Mouse (Mus musculus): Measurements from ENCODE around the gene Nrm. TPM values are rescaled to one million over a fixed set of nuclear protein-coding genes. Genes with fewer than 3 reads are reported as not detected.

The Nrm gene
- total and polyA plus RNA-seq, 2 experiments from 2014 or later, result 11.8 to 12.1 TPM

- DNase-seq (ENCODE audit: low spot score), result no peak
- peaks cover 3% of the 10 kb centered on the region; the same call in 1 of the 2 replicates for H3K4me1 ChIP-seq (ENCODE audit: insufficient read depth, low read length)
- ATAC-seq (ENCODE audit: low FRiP score), result no peak
- H3K4me3 ChIP-seq (ENCODE audit: low read depth, low read length), result no peak overlapping the region
- no peak for TF ChIP-seq CTCF (IDR thresholded peaks at IDR 0.05)
- no peaks in the 10 kb centered on the region for H3K9me3 ChIP-seq (ENCODE audit: low read length)
- H3K9ac ChIP-seq (replicated peaks; ENCODE audit: low read length, poor library complexity, severe bottlenecking), result no peak overlapping the region
- peaks cover 65% of the 10 kb centered on the region for H3K36me3 ChIP-seq (ENCODE audit: insufficient read depth, low read length)
- no peaks in the 10 kb centered on the region for H3K27me3 ChIP-seq (ENCODE audit: insufficient read depth, low read length)
- no peak overlapping the region for H3K27ac ChIP-seq (ENCODE audit: low read depth, low read length)
- WGBS, result 98% methylated on average over 14 of the region's 14 CpGs
- H3K4me2 ChIP-seq (ENCODE audit: low read depth, low read length, poor library complexity, severe bottlenecking), result no peak overlapping the region
Measured at GRCm38 (mm10) chr17:35883777-35884176, 22.7 kb downstream of the Nrm start.

- no peak for TF ChIP-seq CTCF (IDR thresholded peaks at IDR 0.05)
- no peak overlapping the region for H3K4me3 ChIP-seq (ENCODE audit: low read depth, low read length)
- H3K27ac ChIP-seq (ENCODE audit: low read depth, low read length), result no peak overlapping the region
- no peak for DNase-seq (ENCODE audit: low spot score)
- 76% methylated on average over 14 of the region's 17 CpGs for WGBS
- H3K9ac ChIP-seq (replicated peaks; ENCODE audit: low read length, poor library complexity, severe bottlenecking), result no peak overlapping the region
- H3K9me3 ChIP-seq (ENCODE audit: low read length), result no peaks in the 10 kb centered on the region
- H3K36me3 ChIP-seq (ENCODE audit: insufficient read depth, low read length), result peaks cover 80% of the 10 kb centered on the region
- no peak for ATAC-seq (ENCODE audit: low FRiP score)
- no peak overlapping the region for H3K4me2 ChIP-seq (ENCODE audit: low read depth, low read length, poor library complexity, severe bottlenecking)
- H3K4me1 ChIP-seq (ENCODE audit: insufficient read depth, low read length), result no peaks in the 10 kb centered on the region
- no peaks in the 10 kb centered on the region for H3K27me3 ChIP-seq (ENCODE audit: insufficient read depth, low read length)
Measured at GRCm38 (mm10) chr17:35887725-35888124, 26.6 kb downstream of the Nrm start.

- no peak for TF ChIP-seq CTCF (IDR thresholded peaks at IDR 0.05)
- peak within 1 kb of the TSS; percentile 85 for H3K4me3 ChIP-seq (ENCODE audit: low read depth, low read length)
- peak within 1 kb of the TSS; percentile 90 for H3K9ac ChIP-seq (replicated peaks; ENCODE audit: low read length, poor library complexity, severe bottlenecking)
- DNase-seq (ENCODE audit: low spot score) (peak; percentile 96), ATAC-seq (ENCODE audit: low FRiP score) (peak; percentile 92)
- peak within 1 kb of the TSS; percentile 98 for H3K4me2 ChIP-seq (ENCODE audit: low read depth, low read length, poor library complexity, severe bottlenecking)
- peak within 1 kb of the TSS; percentile 94 for H3K27ac ChIP-seq (ENCODE audit: low read depth, low read length)
- H3K9me3 ChIP-seq (ENCODE audit: low read length), result no peaks in the 10 kb centered on the region
- H3K4me1 ChIP-seq (ENCODE audit: insufficient read depth, low read length), result 0 out of 2 replicates have a peak, but pooled peaks cover 3% of the 10 kb centered on the region
- under 1% methylated on average over 60 of the region's 86 CpGs for WGBS
- H3K27me3 ChIP-seq (ENCODE audit: insufficient read depth, low read length), result no peaks in the 10 kb centered on the region
- H3K36me3 ChIP-seq (ENCODE audit: insufficient read depth, low read length), result peaks cover 39% of the 10 kb centered on the region
Measured at GRCm38 (mm10) chr17:35896781-35897643, 35.9 kb downstream of the Nrm start, which contains the start of gene 2310061I04Rik. Gene 2310061I04Rik (minus strand): TSS chr17:35897431.

DNA sequence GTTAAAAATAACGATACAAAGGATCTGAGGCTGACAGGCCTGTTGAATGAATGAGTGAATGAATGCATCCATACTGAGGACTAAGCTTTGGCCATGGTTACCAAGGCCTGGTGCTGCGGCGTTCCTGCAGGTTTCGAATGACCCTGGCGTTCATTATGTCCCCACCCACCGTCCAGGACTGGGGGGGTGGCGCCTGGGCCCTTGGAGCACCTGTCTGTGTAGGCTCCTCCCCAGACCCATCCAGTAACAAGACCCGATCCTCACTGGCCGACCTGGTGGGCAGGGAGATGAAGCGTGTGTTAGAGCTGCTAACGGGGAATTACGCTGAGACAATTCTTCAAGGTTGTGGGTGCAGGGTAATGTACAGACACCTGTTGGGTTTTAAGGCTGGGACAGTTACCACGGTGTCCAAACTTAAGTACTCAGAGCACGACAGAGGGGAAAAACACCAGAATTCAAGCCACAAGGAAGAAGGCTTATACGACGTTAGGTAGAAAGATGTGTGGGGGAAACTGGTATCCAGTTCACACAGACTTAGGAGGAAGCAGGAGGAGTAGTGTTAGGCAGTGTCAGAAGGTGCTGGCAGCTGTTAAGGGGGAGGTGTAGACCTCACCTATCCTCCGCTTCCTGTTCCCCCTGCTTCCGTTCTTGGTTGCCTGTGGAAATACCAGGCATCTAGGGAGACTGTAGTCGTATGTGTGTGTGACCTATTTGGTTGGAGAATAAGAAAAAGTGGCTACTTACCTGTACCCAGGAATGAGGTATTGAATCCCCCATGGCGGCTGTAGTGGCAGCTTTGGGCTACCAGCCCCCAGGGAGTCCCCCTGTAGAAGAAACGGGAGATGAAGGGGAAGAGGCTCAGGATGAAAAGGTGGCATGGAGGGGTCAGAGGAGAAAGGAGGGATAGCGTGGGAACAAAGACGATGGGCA lies 36.8 kb downstream of the Nrm start:
- Histone ChIP-seq H3K27ac (ENCODE audit: low read depth, low read length) (peak overlapping the region; percentile 94), H3K36me3 (ENCODE audit: insufficient read depth, low read length) (peaks cover 40% of the 10 kb centered on the region), H3K9ac (replicated peaks; ENCODE audit: low read length, poor library complexity, severe bottlenecking) (peak overlapping the region; percentile 90), H3K4me1 (ENCODE audit: insufficient read depth, low read length) (0 out of 2 replicates have a peak, but pooled peaks cover 3% of the 10 kb centered on the region), H3K4me3 (ENCODE audit: low read depth, low read length) (peak overlapping the region; percentile 85; the same call in 1 of the 2 replicates), H3K27me3 (ENCODE audit: insufficient read depth, low read length) (no peaks in the 10 kb centered on the region), H3K9me3 (ENCODE audit: low read length) (no peaks in the 10 kb centered on the region), H3K4me2 (ENCODE audit: low read depth, low read length, poor library complexity, severe bottlenecking) (peak overlapping the region; percentile 98)
- no peak for TF ChIP-seq CTCF (IDR thresholded peaks at IDR 0.05)
- DNase-seq (ENCODE audit: low spot score), result no peak
- ATAC-seq (ENCODE audit: low FRiP score), result peak; percentile 38
- WGBS, result 49% methylated on average over 23 of the region's 23 CpGs

DNA sequence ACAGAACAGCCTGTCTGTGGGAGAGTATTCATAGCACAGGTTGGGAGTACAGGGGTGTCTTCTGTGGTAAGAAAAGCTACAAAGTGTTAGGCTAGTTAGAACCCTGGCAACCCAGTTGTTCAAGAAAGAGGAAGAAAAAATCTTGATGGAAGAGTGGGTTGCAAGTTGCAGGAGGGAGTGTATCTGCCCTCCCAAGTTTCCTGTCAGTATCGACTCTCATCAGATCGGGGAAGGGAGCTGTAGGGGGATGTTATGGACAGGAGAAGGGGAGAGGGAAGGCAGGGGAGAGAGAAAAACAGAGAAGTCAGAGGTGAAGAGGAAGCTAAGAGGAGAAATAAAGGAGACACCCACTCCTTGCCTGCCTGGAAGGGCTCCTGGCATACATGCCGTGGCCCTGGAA lies 39.5 kb downstream of the Nrm start:
- Histone ChIP-seq H3K9ac (replicated peaks; ENCODE audit: low read length, poor library complexity, severe bottlenecking) (no peak overlapping the region), H3K4me3 (ENCODE audit: low read depth, low read length) (no peak overlapping the region), H3K9me3 (ENCODE audit: low read length) (no peaks in the 10 kb centered on the region), H3K27me3 (ENCODE audit: insufficient read depth, low read length) (no peaks in the 10 kb centered on the region), H3K4me1 (ENCODE audit: insufficient read depth, low read length) (0 out of 2 replicates have a peak, but pooled peaks cover 3% of the 10 kb centered on the region), H3K27ac (ENCODE audit: low read depth, low read length) (no peak overlapping the region), H3K36me3 (ENCODE audit: insufficient read depth, low read length) (peaks cover 46% of the 10 kb centered on the region), H3K4me2 (ENCODE audit: low read depth, low read length, poor library complexity, severe bottlenecking) (no peak overlapping the region)
- ATAC-seq (ENCODE audit: low FRiP score), result no peak
- TF ChIP-seq CTCF (IDR thresholded peaks at IDR 0.05), result no peak
- DNase-seq (ENCODE audit: low spot score), result no peak
- WGBS, result 88% methylated on average over 3 of the region's 3 CpGs

Data from midbrain, postnatal 0 days (tissue).